Mouse (Mus musculus): ENCODE measurements around the gene Adra2b.
A peak's percentile ranks its signal among the peaks of the same experiment; 100 is the strongest.

Adra2b gene

DNA sequence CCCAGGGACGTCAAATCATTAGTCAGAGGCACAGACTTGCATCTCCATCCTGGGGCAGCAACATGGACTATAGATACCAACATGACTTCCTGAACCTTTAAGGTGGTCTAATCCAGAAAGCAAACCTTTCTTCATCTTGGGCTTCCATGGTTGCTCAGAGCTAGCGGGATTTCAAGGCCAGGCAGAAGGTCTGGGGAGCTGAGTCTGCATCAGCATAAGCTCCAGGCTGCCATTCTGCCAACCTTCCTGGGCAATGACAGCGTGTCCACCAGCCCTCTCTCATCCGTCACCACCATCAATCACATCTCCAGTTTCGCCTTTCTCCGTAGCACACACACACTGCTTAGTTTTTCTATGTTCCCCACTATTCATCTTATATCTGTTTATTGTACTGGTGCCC lies 23.7 kb upstream of the Adra2b start:
- no peak for DNase-seq

DNA sequence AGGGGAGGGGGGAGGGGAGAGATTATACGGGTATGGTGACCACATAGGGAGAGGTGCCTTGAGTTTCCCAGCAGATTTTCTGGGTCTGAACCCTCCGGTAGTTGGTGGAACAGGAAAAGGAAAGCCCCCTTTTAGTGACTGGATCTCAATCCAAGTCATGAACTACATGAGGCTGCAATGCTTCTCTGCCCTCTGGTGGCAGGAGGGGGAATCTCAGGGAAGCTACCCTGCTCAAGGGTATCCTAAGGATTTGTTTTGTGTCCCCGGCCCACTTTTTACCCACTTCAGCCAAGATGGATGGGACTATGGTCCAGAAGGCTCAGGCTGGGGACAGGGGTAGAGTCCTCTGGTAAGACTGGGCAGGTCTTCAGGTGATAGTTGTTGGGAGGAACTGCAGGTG lies 21.8 kb upstream of the Adra2b start:
- DNase-seq: peak; percentile 69 to 81

DNA sequence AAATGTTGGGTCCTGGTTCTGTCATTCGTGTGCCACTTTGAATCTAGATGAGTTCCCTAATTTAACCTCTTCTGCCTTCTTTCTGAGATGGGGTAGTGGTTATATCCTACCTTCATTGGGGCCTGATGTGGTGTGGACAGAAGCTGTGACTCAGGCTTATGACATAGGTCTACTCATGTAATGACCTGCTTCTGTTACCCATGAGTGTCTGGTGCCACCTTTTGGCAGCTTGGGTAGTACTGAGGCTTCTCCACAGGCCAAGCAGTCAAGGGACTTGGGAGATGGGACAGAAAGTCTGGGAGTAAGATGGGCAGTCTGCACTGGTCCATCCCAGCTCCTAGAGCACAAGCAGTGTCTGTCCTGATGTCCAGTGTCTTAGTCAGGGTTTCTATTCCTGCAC lies 16.7 kb upstream of the Adra2b start:
- no peak for DNase-seq

DNA sequence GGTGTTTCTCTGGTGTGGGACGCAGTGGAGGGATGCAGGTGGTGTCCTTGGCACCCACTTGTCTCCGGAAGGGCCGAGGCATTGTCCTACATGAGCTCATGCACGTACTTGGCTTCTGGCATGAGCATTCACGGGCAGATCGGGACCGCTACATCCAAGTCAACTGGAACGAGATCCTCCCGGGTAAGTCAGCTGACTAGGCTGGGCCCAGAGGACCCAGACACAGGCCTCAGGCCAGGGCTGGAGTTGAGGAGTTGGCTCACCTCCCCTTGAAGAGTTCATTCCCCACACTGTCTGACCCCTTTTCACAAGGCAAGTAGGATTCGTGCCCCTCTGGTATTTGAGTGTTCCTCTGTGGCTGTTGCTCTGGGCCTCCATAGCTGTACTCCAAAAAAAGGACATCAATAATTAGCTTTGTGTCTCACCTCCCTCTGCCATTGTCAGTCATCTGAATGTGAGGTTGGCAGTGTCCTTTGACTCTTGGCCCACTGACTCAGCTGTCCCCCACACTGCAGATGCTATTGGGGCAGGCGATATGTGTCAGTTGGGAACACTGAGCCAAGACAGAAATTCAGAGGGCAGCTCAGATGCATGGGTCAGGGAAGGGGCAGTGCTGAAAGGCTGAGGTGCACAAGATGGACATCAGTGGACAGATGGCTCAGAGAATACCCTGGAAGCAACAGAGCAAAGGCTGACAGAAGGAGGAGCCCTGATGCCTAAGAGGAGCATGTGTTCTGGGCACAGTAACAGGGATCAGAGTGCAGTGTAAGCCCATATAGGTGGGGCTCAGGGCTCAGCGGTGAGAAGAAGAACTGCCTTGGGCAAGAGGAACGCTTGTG lies 15.6 kb upstream of the Adra2b start:
- DNase-seq: no peak

DNA sequence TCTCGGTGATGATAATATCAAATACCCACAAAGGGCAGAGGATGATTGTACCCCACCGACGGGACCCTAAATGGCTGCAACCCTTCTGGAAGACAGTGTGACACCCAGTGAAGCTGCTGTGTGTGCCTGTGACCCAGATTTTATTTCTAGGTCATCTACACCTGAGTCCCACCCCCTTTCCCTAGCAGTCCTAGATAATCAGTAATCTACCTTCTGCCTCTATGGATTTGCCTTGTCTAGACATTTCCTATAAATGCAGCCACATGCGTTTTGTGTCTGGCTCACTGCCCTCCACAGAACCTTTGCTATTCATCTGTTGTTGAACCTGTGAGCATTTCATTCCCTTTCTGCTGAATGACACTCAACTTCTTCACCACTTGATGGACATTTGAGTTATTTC lies 9.1 kb upstream of the Adra2b start:
- peak in 1 of 2 experiments; percentile 29 for DNase-seq

DNA sequence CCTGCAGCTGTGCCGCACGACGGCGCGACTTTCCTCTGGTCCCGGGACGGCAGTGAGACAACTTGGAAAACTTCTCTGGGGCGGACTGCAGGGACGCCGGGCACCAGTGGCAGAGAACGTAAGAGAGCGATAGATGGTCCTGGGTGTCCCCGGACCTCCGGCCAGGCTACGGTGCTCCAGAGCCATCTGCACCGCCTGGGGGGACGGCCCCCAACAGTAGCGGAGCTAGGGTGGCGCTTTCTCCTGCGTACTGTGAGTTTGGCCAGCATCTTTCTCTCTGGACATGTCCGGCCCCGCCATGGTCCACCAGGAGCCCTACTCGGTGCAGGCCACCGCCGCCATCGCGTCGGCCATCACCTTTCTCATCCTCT lies 259 bp downstream of the Adra2b start:
- no peak for DNase-seq

DNA sequence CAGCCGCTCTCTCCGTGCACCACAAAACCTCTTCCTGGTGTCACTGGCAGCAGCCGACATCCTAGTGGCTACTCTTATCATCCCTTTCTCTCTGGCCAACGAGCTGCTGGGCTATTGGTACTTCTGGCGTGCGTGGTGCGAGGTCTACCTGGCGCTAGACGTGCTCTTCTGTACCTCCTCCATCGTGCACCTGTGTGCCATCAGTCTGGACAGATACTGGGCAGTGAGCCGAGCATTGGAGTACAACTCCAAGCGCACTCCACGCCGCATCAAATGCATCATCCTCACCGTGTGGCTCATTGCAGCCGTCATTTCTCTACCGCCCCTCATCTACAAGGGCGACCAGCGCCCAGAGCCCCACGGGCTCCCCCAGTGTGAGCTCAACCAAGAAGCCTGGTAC lies 688 bp downstream of the Adra2b start:
- DNase-seq: peak; percentile 57 to 70

DNA sequence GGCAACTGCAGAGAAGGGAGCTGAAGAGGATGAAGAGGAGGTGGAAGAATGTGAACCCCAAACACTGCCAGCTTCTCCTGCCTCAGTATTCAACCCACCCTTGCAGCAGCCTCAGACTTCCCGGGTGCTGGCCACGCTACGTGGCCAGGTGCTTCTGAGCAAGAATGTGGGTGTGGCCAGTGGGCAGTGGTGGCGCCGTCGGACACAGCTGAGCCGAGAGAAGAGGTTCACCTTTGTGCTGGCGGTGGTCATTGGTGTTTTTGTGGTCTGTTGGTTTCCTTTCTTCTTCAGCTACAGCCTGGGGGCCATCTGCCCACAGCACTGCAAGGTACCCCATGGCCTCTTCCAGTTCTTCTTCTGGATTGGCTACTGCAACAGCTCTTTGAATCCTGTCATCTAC lies 1.4 kb downstream of the Adra2b start:
- DNase-seq: peak; percentile 72 to 88

DNA sequence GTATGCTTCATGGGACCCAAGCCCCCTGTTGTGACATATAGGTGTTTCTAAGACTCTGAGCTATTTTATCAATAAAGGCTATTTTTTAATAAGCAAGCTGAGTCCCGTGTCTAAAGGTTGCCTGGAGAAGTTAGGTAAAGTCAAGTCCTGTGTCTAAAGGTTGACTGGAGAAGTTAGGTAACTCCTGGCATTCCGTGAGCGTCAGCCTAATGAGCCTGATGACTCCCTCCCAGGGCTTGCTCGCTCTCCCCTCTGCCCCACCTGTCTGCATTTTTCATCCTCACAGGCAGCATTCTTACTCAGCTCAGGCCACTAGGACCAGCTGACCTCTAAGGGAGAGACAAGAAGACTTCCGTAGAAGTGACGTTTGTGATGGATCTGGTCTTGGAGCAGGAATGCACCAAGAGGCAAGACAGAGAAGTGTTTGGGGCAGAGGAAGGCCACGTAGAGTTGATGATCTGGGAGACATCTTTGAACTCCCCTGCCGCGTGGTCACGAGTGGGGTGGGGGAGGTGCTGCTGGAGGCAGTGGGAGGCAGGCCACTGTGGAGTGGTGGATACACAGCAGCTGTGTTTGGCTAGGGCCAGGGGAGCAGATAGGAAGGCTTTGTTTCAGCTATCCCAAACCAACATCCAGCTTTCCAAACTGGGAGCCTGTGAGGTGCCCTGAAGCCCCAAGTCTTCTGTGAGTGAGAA lies 4.3 kb downstream of the Adra2b start:
- DNase-seq: peak; percentile 59 to 87

DNA sequence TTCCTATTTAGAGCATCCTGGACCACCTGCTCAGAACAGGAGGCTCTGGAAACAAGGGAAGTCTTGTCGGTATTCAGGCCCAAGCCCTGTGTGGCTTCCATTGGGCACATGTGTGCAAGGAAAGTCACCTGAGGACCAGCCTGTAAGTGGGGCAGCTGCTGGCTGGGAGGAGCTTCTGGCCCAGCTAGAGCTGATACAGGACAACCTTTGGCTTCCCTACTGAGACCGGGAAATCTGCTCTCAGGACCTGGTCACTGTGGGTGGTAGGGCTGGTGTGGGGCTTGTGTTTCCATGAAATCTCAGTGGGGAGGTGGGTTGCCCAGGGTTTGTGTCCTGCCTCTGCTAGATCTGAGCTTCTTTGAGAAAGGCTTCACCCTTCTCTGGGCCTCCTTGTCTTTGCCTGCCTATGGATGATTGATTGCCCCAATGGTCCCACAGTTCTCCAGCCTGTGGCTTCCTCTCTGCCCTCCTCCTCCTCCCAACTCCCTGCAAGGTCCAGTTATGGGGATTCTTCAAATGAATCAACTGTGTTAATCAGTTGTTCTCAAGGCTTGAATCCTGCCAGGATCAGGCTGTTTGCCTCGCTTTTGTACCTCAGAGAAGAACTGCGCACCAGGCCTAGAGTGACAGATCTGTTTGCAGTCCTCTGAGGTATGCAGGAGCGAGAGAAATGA lies 6.8 kb downstream of the Adra2b start:
- DNase-seq: peak; percentile 59 to 88

DNA sequence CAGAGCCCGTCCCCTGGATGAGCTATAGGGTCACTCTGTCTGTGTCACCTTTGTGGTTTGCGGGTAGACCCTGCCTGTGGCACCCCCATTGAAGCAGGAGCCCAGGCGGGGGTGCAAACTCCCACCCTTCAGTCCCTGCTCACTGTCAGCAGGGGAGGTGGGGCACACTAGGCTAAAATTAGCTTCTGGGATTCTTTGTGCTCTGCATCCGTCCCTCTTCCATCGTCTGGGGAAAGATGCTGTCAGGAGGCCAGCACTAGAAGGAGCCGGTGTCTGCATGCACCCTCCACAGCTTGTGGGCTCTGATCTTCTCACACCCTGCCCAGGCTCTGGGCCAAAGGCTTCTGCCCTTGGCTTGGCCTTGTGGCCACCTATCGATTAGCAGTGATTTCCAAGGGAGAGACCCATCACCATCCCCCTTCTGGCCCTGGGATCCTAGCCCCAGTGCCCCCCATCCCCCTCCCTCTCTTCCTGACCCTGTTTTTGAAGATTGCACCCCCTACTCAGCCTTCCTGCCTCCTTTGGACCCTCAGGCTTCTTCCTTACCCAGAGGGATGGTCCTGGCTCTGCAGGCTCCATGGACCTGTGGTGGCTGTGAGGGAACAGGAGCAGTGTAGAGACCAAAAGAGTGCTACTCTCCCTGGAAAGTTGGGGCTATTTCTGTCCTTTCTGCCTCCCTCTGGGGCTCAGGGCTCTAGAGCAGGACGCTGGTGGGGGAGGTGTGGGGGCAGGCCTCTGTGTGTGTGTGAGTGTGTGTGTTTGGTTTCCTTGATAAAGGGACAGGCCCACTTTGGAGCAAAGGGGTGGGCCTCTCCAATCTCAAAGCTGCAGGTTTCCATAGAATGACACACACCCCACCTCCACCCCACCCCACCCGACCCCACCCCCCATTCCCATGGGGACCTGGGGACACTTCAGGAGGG lies 7.8 kb downstream of the Adra2b start:
- DNase-seq: peak in 1 of 2 experiments; percentile 67

DNA sequence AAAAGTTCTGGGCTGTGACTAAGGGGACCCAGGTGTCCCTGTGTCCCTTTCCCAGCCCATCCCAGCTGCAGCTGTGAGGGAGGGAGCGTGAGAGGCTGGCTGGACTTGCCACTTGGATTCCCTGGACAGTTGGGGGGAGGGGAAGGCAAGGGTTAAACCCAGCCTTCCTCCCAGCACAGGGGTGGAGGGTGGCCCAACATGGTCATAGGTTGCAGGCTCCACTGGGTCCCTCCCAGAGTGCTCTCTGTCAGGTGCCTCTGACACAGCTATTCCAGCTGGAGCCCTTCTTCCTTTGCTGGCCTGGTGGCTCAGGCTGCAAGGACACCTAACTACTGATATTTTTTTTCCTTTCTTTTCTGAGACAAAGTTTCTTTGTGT lies 8.5 kb downstream of the Adra2b start:
- peak; percentile 86 to 95 for DNase-seq

DNA sequence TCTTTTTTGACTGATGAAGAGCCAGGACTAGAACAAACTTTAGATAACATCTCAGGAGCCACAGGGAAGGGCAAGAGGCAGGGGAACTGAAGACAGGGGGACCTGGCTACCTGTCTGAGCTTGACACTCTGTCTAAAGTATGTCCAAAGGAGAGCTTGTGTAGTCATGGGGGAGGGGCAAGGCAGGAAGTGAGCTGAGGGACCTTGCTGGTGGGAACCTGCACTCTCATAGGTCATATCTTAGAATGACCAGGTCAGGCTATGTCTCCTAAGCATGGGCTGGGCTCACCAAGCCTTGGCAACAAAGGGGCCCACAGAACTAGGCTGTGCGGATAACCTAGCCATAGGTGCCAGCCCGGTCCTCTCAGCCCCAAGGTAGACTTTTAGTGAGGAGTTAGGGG lies 9.1 kb downstream of the Adra2b start:
- DNase-seq: no peak

DNA sequence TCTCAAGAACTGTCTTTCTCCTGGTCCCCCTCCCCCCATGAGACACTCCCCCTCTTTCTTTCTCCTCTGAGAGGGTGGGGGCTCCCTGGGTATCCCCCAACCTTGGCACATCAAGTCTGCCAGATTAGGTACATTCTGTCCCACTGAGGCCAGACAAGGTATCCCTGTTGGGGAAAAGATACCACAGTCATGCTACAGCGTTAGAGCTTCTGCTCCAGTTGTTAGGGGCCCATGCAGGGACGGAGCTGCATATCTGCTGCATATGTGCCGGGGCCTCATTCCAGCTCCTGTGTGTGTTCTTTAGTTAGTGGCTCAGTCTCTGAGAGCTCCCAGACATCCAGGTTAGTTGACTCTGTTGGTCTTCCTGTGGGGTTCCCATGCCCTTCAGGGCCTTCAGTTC lies 11.1 kb downstream of the Adra2b start:
- DNase-seq: no peak

DNA sequence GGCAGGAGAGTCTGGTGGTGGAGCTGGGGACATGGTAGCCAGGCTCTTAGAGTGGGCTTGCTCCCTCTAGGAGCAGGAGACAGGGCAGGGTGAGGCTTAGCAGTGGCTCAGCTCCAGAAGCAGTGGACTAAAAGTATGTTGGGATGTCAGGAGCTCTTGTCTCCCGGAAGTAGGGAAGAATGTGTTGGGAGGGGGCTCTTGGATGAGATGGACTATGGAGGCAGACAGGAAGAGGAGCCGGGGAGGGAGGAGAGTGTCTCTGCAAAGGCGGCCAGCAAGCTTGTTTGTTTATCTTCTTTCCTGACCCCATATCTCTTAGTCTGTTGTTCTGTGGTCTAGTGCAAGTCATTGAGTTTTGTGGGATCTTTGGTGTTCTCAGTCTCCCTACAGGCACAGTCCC lies 12.1 kb downstream of the Adra2b start:
- peak; percentile 47 to 70 for DNase-seq

DNA sequence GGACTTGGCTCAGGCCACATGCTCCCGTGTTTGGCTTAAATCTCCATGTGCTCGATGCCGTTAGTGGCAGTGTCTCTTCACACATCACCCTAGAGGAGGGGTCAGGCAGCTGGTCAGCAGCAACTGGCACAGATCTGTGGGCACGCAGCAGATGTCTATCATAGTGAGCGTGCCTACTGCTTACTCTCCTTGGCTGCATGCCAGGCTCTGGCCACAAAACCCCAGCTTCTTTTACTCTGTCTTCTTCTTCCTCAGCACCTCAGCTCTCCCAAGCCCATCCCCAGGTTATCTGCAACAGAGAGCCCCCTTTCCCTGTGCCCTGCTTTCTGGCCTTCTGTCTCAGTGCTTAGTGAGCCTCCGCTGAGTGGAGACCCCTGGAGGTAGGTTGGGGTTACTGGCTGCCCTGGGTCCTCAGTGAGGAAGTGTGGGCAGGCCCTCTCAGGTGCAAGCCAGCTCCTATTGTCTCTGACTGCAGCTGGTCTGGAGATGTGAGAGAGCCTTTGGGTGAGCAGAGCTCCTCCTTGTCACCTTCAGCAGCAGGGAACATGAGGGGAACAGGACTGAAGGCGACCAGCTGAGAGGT lies 12.8 kb downstream of the Adra2b start:
- DNase-seq: peak in 1 of 2 experiments; percentile 68

DNA sequence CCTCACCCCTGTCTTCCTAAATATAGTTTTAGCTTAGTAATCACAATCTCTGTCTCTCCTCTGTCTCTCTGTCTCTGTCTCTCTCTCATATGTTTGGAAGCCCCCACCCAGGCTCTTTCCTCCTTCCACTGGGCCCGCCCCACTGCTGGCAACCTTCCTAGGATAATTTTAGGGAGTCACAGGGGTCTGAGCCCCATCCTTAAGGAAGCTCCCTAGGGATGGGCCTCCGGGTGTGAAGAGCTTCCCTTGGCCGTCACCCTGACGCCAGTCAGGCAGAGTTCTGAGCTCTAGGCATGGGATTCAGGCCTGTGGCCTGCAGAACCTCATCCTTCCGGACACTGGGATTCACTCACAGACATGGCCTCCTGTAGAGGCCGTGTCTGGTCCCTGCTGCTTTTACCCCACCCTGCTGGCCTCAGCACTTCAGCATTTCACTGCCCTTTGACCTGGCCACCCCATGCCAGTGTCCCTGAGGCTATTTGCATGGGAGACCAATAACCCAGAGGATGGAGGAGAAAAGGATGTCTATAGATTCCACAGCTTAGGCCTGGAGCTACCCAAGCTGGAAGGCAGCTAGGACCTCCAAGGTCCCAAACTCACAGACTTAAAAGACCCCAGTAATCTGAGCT lies 13.5 kb downstream of the Adra2b start:
- peak; percentile 52 to 84 for DNase-seq

DNA sequence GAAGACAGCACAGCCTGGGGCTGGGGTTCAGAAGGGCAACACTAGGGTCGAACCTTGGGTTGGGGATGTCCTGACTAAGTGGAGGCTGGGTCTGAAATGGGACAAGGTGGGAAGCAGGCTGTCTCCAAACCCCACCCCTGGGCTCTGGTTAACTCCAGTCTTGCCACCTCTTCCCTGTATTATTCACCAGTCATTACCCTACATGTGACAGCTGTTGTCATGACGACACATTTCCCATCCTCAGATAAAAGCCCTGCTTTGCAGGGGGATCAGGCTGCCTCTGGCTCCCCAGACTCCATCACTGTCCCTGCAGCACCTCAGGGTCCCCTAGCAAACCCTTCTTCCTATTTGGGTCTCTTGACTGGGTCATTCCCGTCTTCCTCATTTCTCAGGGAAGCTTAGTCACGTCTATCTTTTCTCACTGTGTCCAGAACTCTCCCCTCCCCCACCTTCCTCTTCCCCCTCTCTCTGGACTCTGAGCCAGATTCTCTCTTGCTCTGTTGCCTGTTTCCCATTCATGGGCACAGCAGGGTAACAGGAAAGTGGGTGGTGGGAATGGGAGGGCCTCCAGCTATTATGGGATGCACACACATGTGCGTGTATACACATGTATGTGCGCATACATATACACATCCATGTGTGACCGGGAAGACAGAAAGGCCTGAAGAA lies 15.1 kb downstream of the Adra2b start:
- DNase-seq: no peak

DNA sequence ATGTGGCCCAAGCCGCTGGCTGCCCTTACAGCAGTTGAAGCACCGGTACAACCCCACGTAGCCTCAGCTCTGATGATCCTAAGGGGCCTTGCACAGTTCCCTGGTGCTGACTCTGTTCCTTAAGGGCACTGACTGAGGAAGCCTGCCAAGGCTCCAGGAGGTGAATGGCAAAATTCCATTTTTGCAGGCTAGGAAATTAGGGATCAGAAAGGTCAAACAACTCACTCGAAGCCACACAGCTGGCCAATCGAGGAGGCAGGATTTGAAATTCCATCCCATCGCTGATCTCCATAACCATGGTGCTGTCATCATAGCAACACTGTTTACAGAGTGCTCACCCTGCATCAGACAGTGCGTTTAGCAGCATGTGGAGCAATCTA lies 15.6 kb downstream of the Adra2b start:
- peak; percentile 76 to 90 for DNase-seq

DNA sequence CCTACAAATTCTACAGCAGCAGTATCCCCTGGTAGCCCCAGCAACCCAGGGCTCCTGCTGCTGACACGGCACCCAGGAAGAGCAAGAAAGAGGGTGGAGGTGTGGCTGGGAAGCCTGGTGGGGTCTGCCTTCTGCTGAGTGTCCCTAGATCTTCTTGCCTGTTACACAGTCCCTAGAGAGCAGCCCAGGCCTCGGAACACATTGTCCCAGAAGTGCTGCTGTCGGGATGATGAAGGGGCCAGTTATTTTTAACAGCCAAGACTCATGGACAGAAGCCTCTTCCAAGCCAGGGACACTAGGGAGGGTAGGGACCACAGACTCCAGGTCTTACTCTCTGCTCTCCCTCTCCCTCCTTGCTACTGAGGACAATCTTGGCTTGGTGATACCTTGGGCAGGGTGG lies 16.2 kb downstream of the Adra2b start:
- DNase-seq: peak in 1 of 2 experiments; percentile 76

DNA sequence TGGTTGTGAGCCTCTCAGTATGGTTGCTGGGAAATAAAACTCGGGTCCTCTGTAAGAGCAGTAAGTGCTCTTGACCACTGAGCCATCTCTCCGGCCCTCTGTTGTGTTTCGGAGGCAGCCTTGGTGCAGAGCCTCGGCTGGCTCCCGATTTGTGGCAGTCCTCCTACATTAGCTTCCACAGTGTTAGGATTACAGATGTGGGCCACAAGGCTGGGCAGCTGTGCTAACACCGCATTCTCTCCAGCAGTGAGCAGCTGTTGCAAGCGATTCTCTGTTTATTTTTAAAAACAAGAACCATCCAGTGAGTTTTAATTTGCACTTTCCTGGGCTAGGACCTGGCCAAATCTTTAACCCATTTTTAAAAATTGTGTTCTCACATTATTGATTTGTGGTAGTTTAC lies 20.9 kb downstream of the Adra2b start:
- no peak for DNase-seq
